Mouse (Mus musculus) C2C12 (cell line): ENCODE measurements around the gene Kirrel. TPM values are rescaled to one million over a fixed set of nuclear protein-coding genes. Genes with fewer than 3 reads are reported as not detected.

Experiments
- H3K27me3 ChIP-seq: one replicate; pipeline ENCODE4 v1.6.1; 2011; ENCODE audit not compliant: control insufficient read depth, insufficient read depth, insufficient read length
- H3K36me3 ChIP-seq: one replicate; pipeline ENCODE4 v1.6.1; 2011; ENCODE audit not compliant: control insufficient read depth, insufficient read depth
- H3K4me3 ChIP-seq: one replicate; pipeline ENCODE4 v1.5.1; 2011; ENCODE audit warnings: mild to moderate bottlenecking, control low read depth; ENCODE audit not compliant: poor library complexity, insufficient read depth, severe bottlenecking
- H3K79me2 ChIP-seq: one replicate; pipeline ENCODE4 v1.6.1; 2011; ENCODE audit not compliant: control insufficient read depth, insufficient read depth
- H3K79me3 ChIP-seq: one replicate; pipeline ENCODE4 v1.6.1; 2011; ENCODE audit warnings: low read depth, control low read depth
- H3ac ChIP-seq: one replicate; pipeline ENCODE3; 2011; ENCODE audit warnings: low read depth; ENCODE audit not compliant: control insufficient read depth, insufficient read length
- CEBPB ChIP-seq: IDR thresholded peaks from one replicate; pipeline ENCODE4 v1.6.1; 2011; ENCODE audit warnings: low read depth, mild to moderate bottlenecking, control low read depth, moderate library complexity
- CTCF ChIP-seq: IDR thresholded peaks from one replicate; pipeline ENCODE4 v1.5.1; 2011; ENCODE audit not compliant: control insufficient read depth, insufficient read depth, insufficient read length
- FOSL1 ChIP-seq: IDR thresholded peaks from one replicate; pipeline ENCODE4 v1.8.0; 2011; ENCODE audit warnings: mild to moderate bottlenecking, low read length; ENCODE audit not compliant: poor library complexity, insufficient read depth, severe bottlenecking
- MAX ChIP-seq: IDR thresholded peaks from one replicate; pipeline ENCODE4 v1.6.1; 2011; ENCODE audit warnings: mild to moderate bottlenecking, control low read depth
- MYOD1 ChIP-seq: IDR thresholded peaks from one replicate; pipeline ENCODE4 v1.6.1; 2011; ENCODE audit warnings: low read depth; ENCODE audit not compliant: control insufficient read depth, insufficient read length
- MYOG ChIP-seq: IDR thresholded peaks from one replicate; pipeline ENCODE4 v1.6.1; 2011; ENCODE audit not compliant: control insufficient read depth, insufficient read length; ENCODE audit errors: extremely low read depth
- USF1 ChIP-seq: IDR thresholded peaks from one replicate; pipeline ENCODE4 v1.6.1; 2011; ENCODE audit warnings: low read depth, mild to moderate bottlenecking, control low read depth, moderate library complexity
- polyA plus RNA-seq: library from polyadenylated mRNA; unstranded; fragments of >200 nt; fragmentation: generic; extraction: Trizol; gene quantifications from one replicate; pipeline ENCODE4 v1.2.1, GENCODE M21; 2012; ENCODE audit warnings: missing spikeins

Kirrel gene
- polyA plus RNA-seq, 1 experiment, result 42.4 TPM

GRCm38 (mm10) chr3:87087146-87087545 lies 87.4 kb downstream of the Kirrel start:
- Histone ChIP-seq H3ac (no peak overlapping the region), H3K79me3 (no peaks in the 10 kb centered on the region), H3K4me3 (no peak overlapping the region), H3K79me2 (no peaks in the 10 kb centered on the region), H3K36me3 (peaks cover 85% of the 10 kb centered on the region), H3K27me3 (no peaks in the 10 kb centered on the region)
- TF ChIP-seq CEBPB, result no peak
- no peak for TF ChIP-seq MAX
- TF ChIP-seq MYOD1, result no peak
- no peak for TF ChIP-seq MYOG
- TF ChIP-seq USF1, result no peak
- TF ChIP-seq CTCF, result no peak
- no peak for TF ChIP-seq FOSL1

- H3K79me3 ChIP-seq, result no peaks in the 10 kb centered on the region
- no peaks in the 10 kb centered on the region for H3K27me3 ChIP-seq
- no peak overlapping the region for H3K4me3 ChIP-seq
- no peaks in the 10 kb centered on the region for H3K79me2 ChIP-seq
- peaks cover 85% of the 10 kb centered on the region for H3K36me3 ChIP-seq
- H3ac ChIP-seq, result no peak overlapping the region
- TF ChIP-seq USF1, result no peak
- peak; percentile 73 for TF ChIP-seq CTCF
Observed at GRCm38 (mm10) chr3:87082235-87082634, 92.3 kb downstream of the Kirrel start.

- no peak overlapping the region for H3ac ChIP-seq
- H3K36me3 ChIP-seq, result peaks cover 64% of the 10 kb centered on the region
- no peaks in the 10 kb centered on the region for H3K27me3 ChIP-seq
- no peaks in the 10 kb centered on the region for H3K79me2 ChIP-seq
- no peak overlapping the region for H3K4me3 ChIP-seq
- no peaks in the 10 kb centered on the region for H3K79me3 ChIP-seq
- no peak for TF ChIP-seq MAX
- TF ChIP-seq MYOG, result no peak
- TF ChIP-seq MYOD1, result no peak
- no peak for TF ChIP-seq CTCF
- TF ChIP-seq FOSL1, result no peak
- TF ChIP-seq CEBPB, result no peak
- no peak for TF ChIP-seq USF1
Observed at GRCm38 (mm10) chr3:87079751-87080150, 94.8 kb downstream of the Kirrel start.

- H3K4me3 ChIP-seq, result no peak overlapping the region
- H3K79me2 ChIP-seq, result no peaks in the 10 kb centered on the region
- peaks cover 60% of the 10 kb centered on the region for H3K36me3 ChIP-seq
- H3K79me3 ChIP-seq, result no peaks in the 10 kb centered on the region
- no peaks in the 10 kb centered on the region for H3K27me3 ChIP-seq
- TF ChIP-seq MAX (no peak), CEBPB (no peak), MYOD1 (no peak), USF1 (no peak), CTCF (no peak), FOSL1 (no peak), MYOG (no peak)
- H3ac ChIP-seq, result no peak overlapping the region
Observed at GRCm38 (mm10) chr3:87079301-87079700, 95.2 kb downstream of the Kirrel start.

- TF ChIP-seq USF1, result no peak
- no peak for TF ChIP-seq MYOD1
- TF ChIP-seq CEBPB, result no peak
- no peak for TF ChIP-seq MAX
Observed at GRCm38 (mm10) chr3:87077681-87078080, 96.9 kb downstream of the Kirrel start.

GRCm38 (mm10) chr3:87076899-87077298 lies 97.6 kb downstream of the Kirrel start:
- H3K4me3 ChIP-seq, result no peak overlapping the region
- TF ChIP-seq MYOD1 (no peak), FOSL1 (no peak), MYOG (no peak), MAX (no peak), CTCF (no peak), USF1 (no peak)
- H3K27me3 ChIP-seq, result no peaks in the 10 kb centered on the region
- no peaks in the 10 kb centered on the region for H3K79me3 ChIP-seq
- H3K79me2 ChIP-seq, result no peaks in the 10 kb centered on the region
- H3ac ChIP-seq, result no peak overlapping the region
- H3K36me3 ChIP-seq, result peaks cover 36% of the 10 kb centered on the region

More at GRCm38 (mm10) chr3:87077681-87078080, 96.9 kb downstream of the Kirrel start:
- no peaks in the 10 kb centered on the region for H3K27me3 ChIP-seq
- no peaks in the 10 kb centered on the region for H3K79me3 ChIP-seq
- H3K4me3 ChIP-seq, result no peak overlapping the region
- no peak overlapping the region for H3ac ChIP-seq
- no peaks in the 10 kb centered on the region for H3K79me2 ChIP-seq
- peaks cover 43% of the 10 kb centered on the region for H3K36me3 ChIP-seq

GRCm38 (mm10) chr3:87076161-87076560 lies 98.4 kb downstream of the Kirrel start:
- H3K79me3 ChIP-seq, result no peaks in the 10 kb centered on the region
- no peak overlapping the region for H3ac ChIP-seq
- H3K27me3 ChIP-seq, result no peaks in the 10 kb centered on the region
- H3K4me3 ChIP-seq, result no peak overlapping the region
- TF ChIP-seq MYOD1 (no peak), CEBPB (no peak), MYOG (no peak), USF1 (no peak), CTCF (no peak), MAX (no peak), FOSL1 (no peak)
- H3K36me3 ChIP-seq, result peaks cover 28% of the 10 kb centered on the region
- H3K79me2 ChIP-seq, result no peaks in the 10 kb centered on the region
